Mouse (Mus musculus) telencephalon, adult 2 months (tissue): ENCODE measurements at regions not wholly inside any gene's neighbourhood (a gene's known extent, or its start where the extent isn't known, plus 50 kb on each side); places are given as distances from the start of the nearest gene placed in this dataset.

Experiments used
- DNase-seq: peaks from one replicate; pipeline ENCODE4 v3.0.0-alpha.2; 2011; ENCODE audit warnings: low read depth, low spot score

DNA sequence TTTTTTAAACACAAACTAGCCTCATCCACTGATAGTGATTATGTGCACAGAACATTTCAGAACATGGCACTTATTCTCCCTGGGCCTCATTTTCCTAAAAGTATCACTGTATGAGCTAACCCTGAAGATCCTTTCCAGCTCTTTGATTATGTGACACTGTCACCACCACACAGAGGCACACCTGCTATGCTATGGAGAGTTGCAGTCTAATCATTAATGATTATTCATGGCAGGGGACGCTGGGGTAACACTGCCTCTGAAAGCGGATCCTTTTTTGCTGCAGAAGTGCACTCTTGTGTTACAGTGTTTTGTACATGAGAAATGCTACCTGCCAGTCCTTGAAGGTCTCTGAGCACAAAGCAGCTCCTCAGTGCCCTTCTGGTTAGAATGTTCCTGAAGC is 615.3 kb upstream of the Fbxo33 start:
- DNase-seq = no peak

DNA sequence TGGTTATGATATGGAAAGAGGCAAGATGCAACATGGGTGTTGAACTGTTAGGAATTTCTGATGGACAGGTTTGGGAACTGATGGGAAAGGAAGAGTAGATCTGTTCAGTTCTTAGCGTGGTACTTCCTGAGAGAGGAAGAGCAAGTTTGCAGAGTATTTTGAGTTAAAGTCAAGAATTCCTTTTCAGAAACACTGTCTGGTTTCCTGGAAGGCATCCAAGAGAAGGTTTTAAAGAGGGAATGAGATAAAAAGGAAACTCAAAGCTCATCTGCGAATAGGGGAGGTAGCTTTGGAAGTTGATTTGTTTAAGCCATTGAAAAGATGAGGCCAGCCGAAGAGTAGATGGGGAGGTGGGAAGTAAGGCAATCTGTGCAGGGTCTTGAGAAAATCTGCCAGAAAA is 603.4 kb upstream of the Fbxo33 start:
- no peak for DNase-seq

DNA sequence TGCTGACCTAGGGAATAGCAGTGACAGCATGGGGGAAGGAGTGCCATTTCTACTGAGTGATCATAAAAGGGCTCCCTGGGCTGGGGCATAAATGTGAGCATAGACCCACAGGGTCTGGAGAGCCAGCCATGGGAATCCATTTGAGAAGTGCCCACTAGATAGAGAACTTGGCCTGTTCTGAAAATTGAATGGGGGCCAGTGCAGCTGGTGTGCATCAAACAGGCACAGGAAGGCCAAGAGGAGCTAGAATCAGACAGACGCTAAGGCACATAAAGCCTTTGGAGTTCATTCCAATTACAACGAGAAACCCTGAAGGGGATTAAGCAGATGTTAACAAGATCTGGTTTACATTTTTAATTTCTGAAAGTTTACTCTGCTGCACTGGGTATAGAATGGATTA is 602.9 kb upstream of the Fbxo33 start:
- DNase-seq = no peak

DNA sequence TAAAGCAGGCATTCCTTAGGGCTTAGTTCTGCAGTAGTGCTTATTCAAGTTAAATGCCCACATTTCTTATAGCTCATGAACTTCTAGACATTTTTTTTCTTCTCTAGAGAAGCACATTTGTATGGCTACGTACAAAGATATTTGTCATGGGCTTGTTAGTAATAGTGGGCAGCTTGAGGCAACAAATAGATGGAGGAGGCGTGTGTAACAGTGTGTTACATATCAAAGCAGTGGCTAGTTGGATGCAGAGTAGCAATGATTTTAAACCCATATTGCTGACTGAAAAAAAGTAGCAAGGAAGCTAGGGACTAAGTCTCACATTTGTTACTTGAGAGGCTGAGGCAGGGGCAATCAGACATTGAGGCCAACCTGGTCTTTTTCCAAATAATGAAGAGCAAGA is 602.2 kb upstream of the Fbxo33 start:
- no peak for DNase-seq

DNA sequence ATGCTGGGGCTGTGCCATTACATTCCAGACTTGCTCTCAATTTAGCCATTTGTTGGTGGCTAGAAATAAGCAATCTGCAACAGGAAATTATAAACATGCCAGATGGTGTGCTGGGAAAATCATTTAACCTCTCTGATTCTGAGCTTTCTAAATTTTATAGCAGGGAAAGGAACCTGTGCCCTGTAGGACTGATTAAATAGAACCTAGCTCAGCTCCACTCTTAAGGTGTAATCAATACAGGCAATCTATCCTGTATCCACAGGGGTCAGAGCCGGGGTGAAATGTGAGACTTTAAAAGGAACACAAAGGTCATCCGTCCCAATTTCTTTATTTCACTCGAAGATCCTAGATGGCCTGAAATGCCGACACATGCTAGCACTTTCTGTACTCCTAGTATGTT is 596.4 kb upstream of the Fbxo33 start:
- no peak for DNase-seq

DNA sequence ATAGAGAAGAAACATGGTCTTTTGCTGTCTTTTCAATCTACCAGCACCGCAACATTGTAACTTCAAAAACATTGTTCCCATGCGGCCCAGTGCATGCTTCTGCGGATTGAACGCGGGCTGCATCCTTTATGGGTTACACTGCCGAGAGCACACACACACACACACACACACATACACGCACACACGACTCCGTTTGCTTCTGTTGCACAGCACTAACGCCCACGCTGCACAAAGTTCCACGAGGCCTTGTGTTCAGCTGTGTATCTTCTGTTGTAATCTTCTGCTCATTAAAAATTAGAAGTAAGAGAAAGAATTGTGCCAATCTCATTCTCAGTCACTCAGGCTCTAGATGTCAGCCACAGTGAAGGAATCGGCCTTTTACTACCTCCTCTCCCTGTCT is 594.8 kb upstream of the Fbxo33 start:
- no peak for DNase-seq

DNA sequence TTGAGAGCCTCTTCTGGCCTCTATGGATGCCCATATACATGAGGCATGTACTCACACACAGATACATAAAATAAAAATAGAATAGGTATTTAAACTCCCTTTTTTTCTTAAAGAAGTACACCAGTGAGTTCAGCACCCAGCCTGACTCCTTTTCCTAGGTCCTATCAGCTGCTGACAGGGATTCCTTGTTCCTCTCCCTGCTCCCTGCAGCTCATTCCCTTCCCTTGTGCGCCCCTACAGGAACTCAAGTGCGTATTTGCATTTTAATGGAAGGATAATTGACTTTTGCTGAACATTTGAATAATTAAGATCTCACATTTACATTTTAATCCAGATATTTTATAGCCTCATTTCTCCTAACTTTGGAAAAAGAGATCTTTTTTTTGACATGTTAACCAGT is 589.7 kb upstream of the Fbxo33 start:
- no peak for DNase-seq

DNA sequence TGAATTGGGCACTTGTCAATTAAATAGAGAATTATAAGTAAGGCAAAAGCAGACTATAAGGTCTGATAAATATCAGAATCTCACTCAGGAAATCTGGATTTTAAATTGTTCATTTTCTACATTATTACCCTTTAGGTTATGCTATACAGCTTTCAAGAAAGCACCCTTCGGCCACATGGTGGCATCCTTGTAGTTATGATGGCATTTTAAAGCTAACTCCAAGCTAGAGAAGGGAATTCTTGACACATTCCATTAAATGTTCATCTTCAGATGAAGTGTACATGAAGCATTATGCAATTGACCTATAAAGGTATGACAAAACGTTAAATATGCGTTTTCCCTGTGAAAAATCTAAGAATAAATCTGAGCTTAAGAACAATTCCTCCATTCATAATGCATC is 578.5 kb upstream of the Fbxo33 start:
- DNase-seq = peak; percentile 79

DNA sequence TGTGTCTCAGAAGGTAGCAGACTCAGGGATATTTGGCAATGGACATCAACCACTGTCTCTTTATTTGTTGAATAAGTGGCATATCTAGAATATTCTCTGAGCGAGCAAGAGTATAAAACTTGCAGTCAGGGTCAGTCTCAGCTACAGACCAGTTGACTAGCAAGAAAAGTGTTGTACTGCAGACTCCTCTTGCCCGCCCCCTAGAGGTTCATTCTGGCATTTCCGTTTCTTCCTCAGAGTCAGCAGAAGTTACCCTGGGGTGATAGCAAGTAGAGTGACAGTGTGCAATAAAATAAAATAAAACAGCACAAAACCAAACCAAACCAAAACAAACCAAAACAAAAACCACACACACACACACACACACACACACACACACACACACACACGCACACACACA is 571.9 kb upstream of the Fbxo33 start:
- DNase-seq = no peak

DNA sequence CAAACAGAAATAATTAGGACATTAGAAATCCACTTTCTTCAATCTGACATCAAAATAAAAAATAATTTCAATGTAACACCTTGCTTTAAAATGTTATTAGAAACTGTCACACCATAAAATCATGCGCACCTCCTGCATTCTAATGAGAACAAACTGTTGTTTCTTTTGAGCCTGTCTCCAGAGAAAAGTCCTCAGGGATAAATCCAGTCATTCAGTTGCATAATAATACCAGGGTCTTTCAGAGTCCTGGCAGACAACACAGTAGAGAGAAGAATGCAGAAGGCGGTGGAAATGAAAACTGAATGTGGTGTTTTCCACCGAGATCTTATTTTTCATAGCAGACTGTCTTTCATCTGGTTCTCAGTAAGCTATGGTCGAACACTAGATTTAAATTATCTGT is 567.3 kb upstream of the Fbxo33 start:
- DNase-seq = no peak

DNA sequence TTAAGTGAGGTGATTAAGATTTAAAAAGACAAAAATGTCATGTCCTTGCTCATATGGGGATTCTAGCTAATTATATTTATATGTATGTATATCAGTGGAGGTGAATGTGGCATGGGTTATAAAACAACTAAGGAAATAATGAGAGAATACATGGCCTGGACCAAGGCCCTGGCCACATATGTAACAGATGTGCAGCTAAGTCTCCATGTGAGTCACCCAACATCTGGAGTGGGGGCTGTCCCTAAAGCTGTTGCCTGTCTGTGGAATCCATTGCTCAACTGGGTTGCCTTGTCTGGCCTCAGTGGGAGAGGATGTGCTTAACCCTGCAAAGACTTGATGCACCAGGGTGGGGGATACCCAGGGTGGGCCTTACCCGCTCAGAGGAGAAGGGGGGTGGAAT is 551.5 kb upstream of the Fbxo33 start:
- DNase-seq = no peak

DNA sequence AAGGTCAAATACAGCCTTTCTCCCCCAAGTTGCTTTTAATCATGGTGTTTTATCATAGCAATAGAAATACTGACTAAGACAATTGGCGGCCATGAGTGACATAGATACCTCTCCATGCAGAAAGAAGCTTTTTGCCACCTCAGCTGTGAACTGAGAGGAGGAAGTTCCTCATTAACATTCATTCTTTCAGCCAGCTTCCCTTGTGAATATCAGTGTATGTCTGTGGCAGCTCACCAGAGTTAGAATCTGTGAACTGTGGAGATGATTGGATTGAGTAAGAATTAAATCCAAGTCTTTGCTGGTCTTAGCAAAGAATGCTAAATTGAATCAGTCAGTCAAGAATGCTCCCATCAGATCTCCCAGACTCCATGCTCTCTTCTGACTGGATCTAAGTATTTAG is 542.7 kb upstream of the Fbxo33 start:
- no peak for DNase-seq

DNA sequence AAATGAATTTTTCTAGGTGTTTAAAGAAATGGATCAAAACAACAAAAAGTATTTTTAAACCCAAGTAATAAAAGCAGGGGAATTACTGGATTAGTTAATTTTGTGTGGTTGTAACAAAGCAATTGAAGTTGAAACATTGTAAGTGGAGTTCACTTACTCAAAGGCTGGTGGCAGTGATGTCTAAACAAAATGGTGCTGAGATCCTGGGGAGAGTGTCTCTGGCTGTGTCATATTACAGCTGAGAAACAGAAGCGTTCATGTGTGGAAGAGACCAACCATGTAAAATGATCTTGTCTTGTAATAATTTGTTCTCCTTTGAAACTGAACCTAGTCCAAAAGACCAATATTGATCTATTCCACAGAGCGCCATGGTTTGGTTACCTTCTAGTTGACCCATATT is 525.2 kb upstream of the Fbxo33 start:
- no peak for DNase-seq

DNA sequence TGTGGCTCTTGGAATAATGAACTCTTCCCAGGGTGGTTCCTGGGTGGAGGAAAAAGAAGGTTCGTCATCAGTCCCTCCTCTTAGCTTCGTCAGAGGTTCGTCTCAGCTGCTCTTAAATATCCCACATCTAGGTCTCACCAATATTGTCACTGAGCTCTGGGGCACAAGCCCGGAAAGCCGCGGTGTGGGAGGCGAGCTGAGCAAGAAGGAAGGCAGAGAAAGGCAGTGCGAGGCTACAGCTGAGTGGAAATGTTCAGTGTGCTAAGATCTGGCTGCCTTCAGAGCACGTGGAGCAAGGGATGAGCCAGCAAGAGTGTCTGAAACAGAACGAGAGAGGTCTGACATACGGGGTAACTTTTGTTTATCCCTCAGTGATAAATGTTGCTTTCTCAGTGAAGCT is 523.7 kb upstream of the Fbxo33 start:
- DNase-seq = peak; percentile 40

DNA sequence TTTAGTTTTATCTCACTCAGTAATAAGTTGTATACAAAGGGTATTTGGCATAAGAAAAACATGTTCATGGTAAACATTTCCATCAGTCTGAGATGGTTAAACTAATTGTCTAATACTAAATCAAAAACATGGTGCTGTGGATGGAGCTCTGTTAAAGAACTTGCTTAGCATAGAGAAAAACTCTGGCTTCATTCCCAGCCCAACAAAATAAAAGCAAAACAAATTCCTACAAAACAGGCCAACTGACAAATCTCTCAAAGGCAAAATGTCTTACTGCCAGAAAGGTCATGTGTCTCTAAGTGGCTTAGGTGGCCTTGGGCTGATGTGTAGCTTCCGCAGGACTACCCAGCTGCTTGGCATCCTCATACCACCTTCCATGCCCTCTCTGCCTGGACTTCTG is 505.4 kb upstream of the Fbxo33 start:
- no peak for DNase-seq

DNA sequence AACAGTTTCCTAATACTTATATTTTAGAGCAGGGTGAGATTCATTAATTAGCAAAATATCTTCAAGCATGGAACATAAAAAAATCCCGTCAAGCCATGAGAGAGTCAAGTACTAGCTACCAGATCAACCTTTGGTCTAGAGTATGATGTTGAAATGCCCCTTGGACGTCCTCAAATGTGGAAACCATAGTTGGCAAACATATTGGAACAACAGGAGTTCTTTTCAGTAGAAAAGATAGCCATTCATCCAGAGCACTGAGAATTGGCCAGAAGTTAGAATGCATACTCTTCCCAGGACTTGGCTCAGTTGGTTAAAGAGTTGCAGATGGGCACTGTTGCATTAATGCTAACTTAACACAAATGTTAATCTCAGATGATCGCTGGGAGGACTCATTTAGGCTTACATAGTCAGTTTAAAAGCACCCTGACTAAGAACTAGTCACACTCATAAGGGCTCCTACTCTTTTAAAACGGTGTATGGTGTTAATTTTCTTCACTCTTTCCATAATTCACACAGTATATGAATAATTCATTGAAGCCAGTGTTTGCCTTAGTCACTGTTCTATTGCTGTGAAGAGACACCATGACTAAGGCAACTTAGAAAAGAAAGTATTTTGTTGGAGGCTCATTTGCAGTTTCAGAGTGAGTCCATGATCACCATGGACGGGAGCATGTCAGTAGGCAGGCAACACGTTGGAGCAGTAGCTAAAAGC is 503.1 kb upstream of the Fbxo33 start:
- DNase-seq = peak; percentile 39

DNA sequence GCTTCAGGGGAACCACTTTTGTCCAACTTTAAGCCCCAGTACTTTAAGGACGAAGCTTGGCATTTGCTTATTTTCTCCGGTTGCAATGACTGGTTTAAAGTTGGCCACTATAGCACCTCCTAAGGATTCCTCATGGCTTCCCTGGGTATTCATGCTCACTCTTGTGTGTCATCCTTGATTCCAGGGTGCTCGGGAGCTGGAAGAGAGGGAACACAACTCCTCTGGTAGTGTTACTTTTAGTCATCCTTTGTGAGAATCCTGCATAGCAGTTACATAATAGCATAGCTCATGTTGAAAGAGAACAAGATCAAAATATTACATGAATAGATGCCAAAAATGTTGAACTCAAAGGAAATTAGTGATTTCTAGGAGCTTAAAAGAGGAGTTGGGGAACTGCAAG is 493.7 kb upstream of the Fbxo33 start:
- DNase-seq = peak; percentile 24

DNA sequence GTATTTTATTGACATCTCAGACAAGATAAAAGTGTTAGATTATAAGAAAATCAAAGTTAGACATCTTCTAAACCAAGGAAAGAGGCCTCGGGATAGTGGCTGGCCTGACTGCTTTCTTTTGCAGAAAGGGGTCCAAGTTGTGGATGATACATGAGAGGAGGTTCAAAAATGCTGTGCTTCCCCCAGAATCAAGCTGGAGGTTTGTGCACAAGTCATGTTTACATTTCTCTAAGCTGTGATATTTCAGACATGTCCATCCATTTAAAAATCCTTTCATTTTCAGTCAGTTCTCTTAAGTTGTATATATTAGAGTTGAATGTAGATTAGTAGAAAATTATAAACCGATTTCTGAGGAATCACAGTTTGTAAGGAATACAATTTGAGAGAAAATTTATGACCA is 463.7 kb upstream of the Fbxo33 start:
- no peak for DNase-seq

DNA sequence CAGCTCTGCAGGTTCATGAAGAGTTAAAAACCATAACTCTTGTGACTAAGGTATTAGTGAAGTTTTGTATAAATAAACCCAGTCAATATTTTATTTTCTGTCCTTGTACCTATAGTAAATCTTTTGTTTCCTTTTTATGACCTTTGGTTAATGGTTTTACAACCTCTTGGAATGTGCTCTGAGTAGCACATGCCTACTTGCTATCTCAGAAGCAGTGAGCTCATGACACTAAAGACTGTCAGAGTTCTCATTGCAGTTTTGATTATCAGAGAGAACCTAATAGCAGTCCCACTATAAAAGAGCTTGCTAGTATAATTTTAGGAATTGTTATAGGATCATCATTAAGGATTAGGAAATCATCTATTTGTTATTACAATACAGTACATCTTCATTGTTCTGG is 443.6 kb upstream of the Fbxo33 start:
- no peak for DNase-seq

DNA sequence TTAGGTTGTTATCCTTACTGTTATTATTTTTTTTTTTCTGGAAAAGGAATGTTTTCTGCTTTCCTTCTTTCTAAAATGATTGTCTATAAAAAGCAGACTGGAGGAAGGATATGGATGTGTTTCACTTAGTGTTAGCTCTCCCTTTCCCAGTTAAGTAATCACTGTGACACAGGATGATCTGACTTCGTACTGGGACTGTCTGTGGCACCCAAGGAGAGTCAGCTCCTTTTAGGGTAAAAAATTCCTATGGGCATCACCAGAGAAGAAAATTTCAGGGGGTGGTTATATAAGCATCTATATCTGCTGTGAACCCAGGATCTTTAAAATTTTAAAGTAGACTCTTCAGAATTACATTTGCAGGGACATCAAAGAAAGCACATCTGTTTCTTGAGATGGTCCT is 411.2 kb upstream of the Fbxo33 start:
- DNase-seq = peak; percentile 15

DNA sequence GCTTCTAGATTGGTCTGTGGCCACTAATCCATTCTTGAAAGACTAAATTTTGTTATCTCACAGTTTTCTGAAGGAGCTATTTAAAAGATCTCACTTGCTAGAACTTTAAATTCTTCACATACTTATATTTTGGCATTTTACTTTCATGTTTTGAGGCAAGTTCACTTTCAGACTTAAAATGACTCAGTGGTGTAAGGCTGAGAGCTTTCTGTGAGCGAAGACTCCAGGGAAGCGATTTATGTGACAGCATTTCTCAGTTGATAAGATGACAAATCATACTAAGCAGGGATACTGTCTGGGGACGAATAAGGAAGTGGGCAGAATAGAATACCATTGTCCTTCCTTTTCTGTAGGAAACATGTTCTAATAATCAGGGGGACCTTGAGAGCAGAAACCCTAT is 403.6 kb upstream of the Fbxo33 start:
- DNase-seq = peak; percentile 47

DNA sequence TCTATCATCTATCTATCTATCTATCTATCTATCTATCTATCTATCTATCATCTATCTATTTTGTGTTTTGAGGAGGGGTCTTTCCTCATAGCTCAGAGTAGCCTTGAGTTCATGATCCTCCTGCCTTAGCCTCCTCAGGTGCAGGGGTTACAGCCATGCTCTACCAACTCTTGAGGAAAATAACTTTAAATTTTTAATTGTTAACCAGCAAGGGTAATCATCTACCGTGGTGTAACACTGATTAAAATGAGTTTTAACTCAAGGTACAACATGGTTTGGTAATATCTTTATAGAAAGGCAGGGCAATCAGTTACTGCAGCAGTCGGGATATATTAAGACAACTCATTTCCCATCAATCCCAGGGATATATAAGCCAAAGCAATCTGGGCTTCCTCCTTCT is 401.6 kb upstream of the Fbxo33 start:
- DNase-seq = no peak

DNA sequence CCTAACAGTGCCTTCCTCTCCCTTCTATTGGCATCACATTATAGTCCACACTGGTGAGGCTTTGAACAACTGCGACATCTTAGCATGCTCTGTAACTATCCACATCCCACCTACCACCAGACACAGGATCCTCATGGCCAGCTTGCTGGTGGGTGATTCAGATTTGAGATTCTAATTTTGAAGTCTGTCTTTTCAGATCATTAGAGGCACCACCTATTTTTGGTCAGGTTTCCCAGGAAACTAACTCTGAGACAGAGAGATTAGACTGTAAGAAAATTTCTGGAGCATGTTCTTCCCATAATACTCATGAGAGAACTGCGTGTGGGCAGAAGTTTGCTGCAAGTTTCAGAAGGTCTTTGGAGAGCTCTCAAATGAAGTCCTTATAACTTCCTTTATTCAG is 400.8 kb upstream of the Fbxo33 start:
- DNase-seq = peak; percentile 90

DNA sequence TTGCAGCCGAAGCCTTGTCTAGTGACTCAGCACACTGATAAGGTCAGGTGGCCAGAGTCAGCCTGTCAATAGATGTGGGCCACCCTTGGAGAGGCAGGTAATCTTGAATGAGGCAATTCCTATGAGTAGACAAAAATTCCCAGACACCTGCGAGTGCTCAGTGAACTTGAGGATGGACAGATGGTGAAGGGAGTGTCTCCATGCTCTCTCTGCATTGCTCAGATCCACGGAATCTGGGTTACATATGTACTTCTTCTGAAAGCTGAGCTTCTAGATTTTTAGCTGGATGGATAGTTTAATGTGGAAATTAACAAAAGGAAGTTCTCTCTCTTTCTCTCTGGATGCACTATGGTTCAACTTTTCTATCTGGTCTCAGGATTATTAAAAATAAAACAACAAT is 396.6 kb upstream of the Fbxo33 start:
- DNase-seq = peak; percentile 50
